Comparison of ENCODE assay signal across 8 mouse cellular contexts in the genomic region with DNA sequence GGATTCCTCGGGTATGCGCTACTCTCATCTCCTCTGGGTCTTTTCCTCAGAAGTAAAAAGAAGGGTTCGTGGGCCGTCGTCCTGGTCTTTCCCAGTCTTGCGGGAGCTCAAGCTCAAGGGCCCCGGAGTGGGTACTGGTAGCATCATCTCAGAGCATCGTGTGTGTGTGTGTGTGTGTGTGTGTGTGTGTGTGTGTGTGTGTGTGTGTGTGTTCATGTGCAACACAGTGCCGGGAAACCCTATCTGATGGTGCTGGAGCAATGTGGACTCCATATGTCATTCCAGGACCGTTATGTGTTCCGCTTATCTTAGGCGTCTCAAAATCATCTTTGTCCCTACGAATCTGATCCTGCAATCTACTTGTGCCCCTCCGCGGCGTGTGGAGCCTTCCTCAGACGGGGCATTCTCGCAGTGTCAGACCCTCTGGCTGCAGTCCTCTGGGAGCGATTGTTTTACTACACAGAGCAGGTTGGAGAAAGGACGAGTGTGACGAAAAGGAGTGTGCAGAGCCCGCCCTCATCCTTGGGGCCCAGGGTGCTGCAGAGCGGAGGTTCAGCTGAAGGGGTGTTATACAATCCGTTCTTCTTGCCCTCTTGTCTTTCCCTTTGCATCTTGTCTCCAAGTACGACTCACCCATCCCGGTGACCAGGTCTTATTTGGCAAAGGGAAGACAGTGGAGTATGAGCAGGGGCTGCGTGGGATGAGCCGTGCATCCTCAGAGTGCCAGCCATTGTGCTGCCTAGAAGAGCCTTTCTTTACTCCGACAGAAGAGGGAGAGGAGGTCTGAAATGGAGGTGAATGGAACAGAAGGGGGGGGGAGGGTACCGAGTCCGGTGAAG. TPM values are rescaled to one million over a fixed set of nuclear protein-coding genes. Genes with fewer than 3 reads are reported as not detected.
A peak's percentile ranks its signal among the peaks of the same experiment; 100 is the strongest.
DNase-seq lines count a peak whose midpoint lies in the region; ATAC-seq lines count a peak whose summit lies in the region.

No protein-coding gene starts in this region.

- peak overlapping the region; percentile 89 for H3K4me2 ChIP-seq in lung, embryonic 16.5 days (ENCODE audit: low read depth, low read length)
- H3K4me2 ChIP-seq in heart, embryonic 15.5 days = peak overlapping the region; percentile 89
- peak overlapping the region; percentile 68 for H3K4me2 ChIP-seq in neural tube, embryonic 13.5 days

- peak; percentile 28 for ATAC-seq in lung, embryonic 16.5 days (ENCODE audit: low read depth)
- 0 out of 2 replicates have a peak, but pooled peaks have one; percentile 8 for ATAC-seq in heart, embryonic 15.5 days (replicated peaks; ENCODE audit: insufficient number of reproducible peaks, insufficient read depth, low FRiP score, low read depth)
- peak; percentile 87 for ATAC-seq in neural tube, embryonic 13.5 days (ENCODE audit: low read depth)
- no peak for ATAC-seq in erythroid progenitor cell, adult 5-6 weeks (replicated peaks; ENCODE audit: low FRiP score, poor library complexity, severe bottlenecking)

- DNase-seq in lung, postnatal 36 days = no peak
- DNase-seq in embryo, embryonic 10 days (ENCODE audit: low spot score) = peak; percentile 63
- DNase-seq in left cerebral cortex, postnatal 25 days (ENCODE audit: low spot score in 2 of 2) = peak; percentile 68 to 79
- DNase-seq in thymus, adult 18-20 months = no peak

- H3K4me3 ChIP-seq in lung, embryonic 16.5 days (ENCODE audit: low read length) = peak overlapping the region; percentile 53
- peak overlapping the region; percentile 56 for H3K4me3 ChIP-seq in heart, embryonic 15.5 days
- H3K4me3 ChIP-seq in neural tube, embryonic 13.5 days = peak overlapping the region; percentile 75

- H3K4me1 ChIP-seq in lung, embryonic 16.5 days (replicated peaks; ENCODE audit: control insufficient read depth, insufficient read depth, low read length) = peaks cover 3% of the 10 kb centered on the region; the same call in 1 of the 2 replicates
- peaks cover 12% of the 10 kb centered on the region; the same call in 1 of the 2 replicates for H3K4me1 ChIP-seq in heart, embryonic 15.5 days (replicated peaks)
- H3K4me1 ChIP-seq in neural tube, embryonic 13.5 days (replicated peaks) = peaks cover 47% of the 10 kb centered on the region

- peak overlapping the region; percentile 58 for H3K9ac ChIP-seq in lung, embryonic 16.5 days (ENCODE audit: low read length)
- H3K9ac ChIP-seq in heart, embryonic 15.5 days = peak overlapping the region; percentile 47
- peak overlapping the region; percentile 92 for H3K9ac ChIP-seq in neural tube, embryonic 13.5 days

- no peaks in the 10 kb centered on the region for H3K9me3 ChIP-seq in lung, embryonic 16.5 days (ENCODE audit: control insufficient read depth, low read length)
- no peaks in the 10 kb centered on the region for H3K9me3 ChIP-seq in heart, embryonic 15.5 days (replicated peaks)
- H3K9me3 ChIP-seq in neural tube, embryonic 13.5 days = no peaks in the 10 kb centered on the region

- no peaks in the 10 kb centered on the region for H3K36me3 ChIP-seq in lung, embryonic 16.5 days (ENCODE audit: control insufficient read depth, insufficient read depth, low read length)
- no peaks in the 10 kb centered on the region for H3K36me3 ChIP-seq in heart, embryonic 15.5 days
- H3K36me3 ChIP-seq in neural tube, embryonic 13.5 days = peaks cover 11% of the 10 kb centered on the region

- no peak overlapping the region for H3K27ac ChIP-seq in lung, embryonic 16.5 days (ENCODE audit: low read length)
- H3K27ac ChIP-seq in heart, embryonic 15.5 days = no peak overlapping the region
- H3K27ac ChIP-seq in neural tube, embryonic 13.5 days (replicated peaks) = peak overlapping the region; percentile 97

- peaks cover 18% of the 10 kb centered on the region for H3K27me3 ChIP-seq in lung, embryonic 16.5 days (ENCODE audit: control insufficient read depth, insufficient read depth, low read depth, low read length)
- H3K27me3 ChIP-seq in heart, embryonic 15.5 days = peaks cover 20% of the 10 kb centered on the region
- no peaks in the 10 kb centered on the region for H3K27me3 ChIP-seq in neural tube, embryonic 13.5 days

- 3% methylated on average over 30 of the region's 31 CpGs for WGBS in lung, embryonic 16.5 days
- WGBS in heart, embryonic 15.5 days = 4% methylated on average over 31 of the region's 31 CpGs
- under 1% methylated on average over 31 of the region's 31 CpGs for WGBS in neural tube, embryonic 13.5 days

- intact Hi-C loops in left cerebral cortex, postnatal 25 days (cut with DNase I) = loop anchor here (2.0 kb wide), 1 partner anchor 36 kb away; a partner anchor contains a TSS

RNA-seq across cellular contexts. Expression of a gene that starts 11.6 kb away (rescaled TPM):
- 3.5 and 4.9 TPM in 2 replicates for polyA plus RNA-seq in lung, embryonic 16.5 days (2015; fragmentation: Nextera tagmentation; extraction: Ambion mirVana)
- polyA plus RNA-seq in heart, embryonic 15.5 days (2015; fragmentation: Nextera tagmentation; extraction: Ambion mirVana) = 1.9 and 5.0 TPM in 2 replicates
- 100 to 1,000 TPM; 286 to 301 TPM for total RNA-seq in left cerebral cortex, postnatal 25 days (2021)
- polyA plus RNA-seq in neural tube, embryonic 13.5 days (2015; fragmentation: Nextera tagmentation; extraction: Ambion mirVana) = 613 and 615 TPM in 2 replicates
- total RNA-seq in erythroid progenitor cell, adult 5-6 weeks (2015; ENCODE audit: low replicate concordance) = not detected in 2 replicates
- not detected in 2 replicates for total RNA-seq in erythroid progenitor cell, adult 5-6 weeks (2017; ENCODE audit: low replicate concordance)

RNA-seq across cellular contexts. Expression of a gene that starts 36.1 kb away (rescaled TPM):
- 98.9 and 101 TPM in 2 replicates for polyA plus RNA-seq in lung, embryonic 16.5 days (2015; fragmentation: Nextera tagmentation; extraction: Ambion mirVana)
- polyA plus RNA-seq in heart, embryonic 15.5 days (2015; fragmentation: Nextera tagmentation; extraction: Ambion mirVana) = 68.3 and 74.7 TPM in 2 replicates
- total RNA-seq in left cerebral cortex, postnatal 25 days (2021) = 100 to 1,000 TPM; 108 to 118 TPM
- 126 and 127 TPM in 2 replicates for polyA plus RNA-seq in neural tube, embryonic 13.5 days (2015; fragmentation: Nextera tagmentation; extraction: Ambion mirVana)
- total RNA-seq in erythroid progenitor cell, adult 5-6 weeks (2015; ENCODE audit: low replicate concordance) = 6.8 and 9.6 TPM in 2 replicates
- 6.7 and 16.0 TPM in 2 replicates for total RNA-seq in erythroid progenitor cell, adult 5-6 weeks (2017; ENCODE audit: low replicate concordance)

Comparison
In these comparisons a context has a peak if more than half of its experiments do, and no peak if none do; other contexts are left out.
1. DNase-seq: peak in embryo, embryonic 10 days (single experiment) and left cerebral cortex, postnatal 25 days (2 of 2); none in lung, postnatal 36 days (single experiment) and thymus, adult 18-20 months (0 of 2).
2. RNA of a gene that starts 11.6 kb away (polyA plus RNA-seq): 613 to 615 TPM in neural tube, embryonic 13.5 days; 3.5 to 4.9 TPM in lung, embryonic 16.5 days and 1.9 to 5.0 TPM in heart, embryonic 15.5 days; every median in the first group is over 100 times any median in the second.
3. Peak in every context shown above with its lines, with median percentiles within 50 percentile points of each other: H3K4me2 ChIP-seq, H3K4me3 ChIP-seq and H3K9ac ChIP-seq.